Mouse (Mus musculus): ENCODE measurements at regions not wholly inside any gene's neighbourhood (a gene's known extent, or its start where the extent isn't known, plus 50 kb on each side); places are given as distances from the start of the nearest gene placed in this dataset.
A peak's percentile ranks its signal among the peaks of the same experiment; 100 is the strongest.

DNA sequence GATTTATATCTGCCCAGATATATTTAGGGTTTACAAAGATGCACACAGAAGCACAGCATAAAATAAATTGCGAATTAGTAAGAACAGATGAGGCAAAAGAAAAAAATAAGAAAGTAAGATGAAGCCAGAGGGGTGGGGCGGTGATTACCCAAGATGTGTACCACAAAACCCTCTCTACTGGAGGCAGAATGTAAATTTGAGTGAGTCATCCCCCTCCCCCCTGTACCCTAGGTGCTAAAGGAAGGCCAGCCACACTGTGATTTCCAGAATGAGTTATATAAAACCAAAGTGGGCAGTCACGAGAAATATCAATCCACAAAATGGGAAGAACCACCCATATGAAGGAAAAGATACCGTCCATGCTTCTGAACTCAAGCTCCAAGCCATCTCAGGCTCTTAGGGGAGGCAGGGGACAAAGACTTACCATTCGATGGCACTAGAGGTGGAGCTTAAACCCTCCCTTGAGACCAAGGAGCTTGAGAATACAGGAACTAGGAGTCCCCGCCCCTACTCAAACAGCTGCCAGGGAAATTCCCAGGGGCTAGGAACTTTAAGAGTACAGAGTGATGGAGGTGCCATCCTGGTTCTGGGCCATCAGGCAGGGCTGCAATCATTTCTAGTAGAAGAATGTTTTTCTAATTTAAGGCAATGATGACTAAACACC, 383.8 kb downstream of the Bcor start:
- no peaks in the 10 kb centered on the region for H3K9me3 ChIP-seq
- H3K27me3 ChIP-seq = peaks cover 17% of the 10 kb centered on the region

DNA sequence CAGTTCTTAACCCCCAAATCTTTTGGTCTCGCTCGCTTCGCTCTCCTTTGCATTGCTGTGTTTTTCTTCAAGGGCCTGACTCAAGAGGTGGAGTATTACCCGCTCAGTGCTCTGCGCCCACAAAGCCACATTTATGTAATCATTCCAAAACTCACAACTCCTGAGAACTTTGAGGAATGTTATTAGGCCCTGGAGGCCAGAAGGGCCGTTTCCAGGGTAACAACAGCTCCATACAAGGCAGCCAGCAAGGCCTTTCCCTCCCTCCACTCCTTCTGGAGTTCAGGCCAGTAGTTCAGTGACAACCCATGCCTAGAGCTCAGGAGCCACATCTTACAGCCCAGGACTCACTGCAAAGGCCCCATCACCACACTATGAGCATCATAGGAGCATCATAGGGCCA, 365.1 kb downstream of the Bcor start:
- H3K9me3 ChIP-seq = no peaks in the 10 kb centered on the region
- H3K27ac ChIP-seq = peak overlapping the region; percentile 48; the same call in 1 of the 2 replicates
- H3K4me1 ChIP-seq = 0 out of 2 replicates have a peak, but pooled peaks cover 13% of the 10 kb centered on the region
- no peak overlapping the region for H3K4me3 ChIP-seq
- H3K4me2 ChIP-seq (replicated peaks) = no peak overlapping the region
- peak; percentile 88 for ATAC-seq (ENCODE audit: low FRiP score, low read depth)
- H3K27me3 ChIP-seq = peaks cover 8% of the 10 kb centered on the region; the same call in 1 of the 2 replicates
- WGBS = 51% methylated on average over 6 of the region's 6 CpGs
- H3K9ac ChIP-seq = no peak overlapping the region
- no peaks in the 10 kb centered on the region for H3K36me3 ChIP-seq

More for the DNA sequence above, 383.8 kb downstream of the Bcor start:
- 65% methylated on average over 6 of the region's 6 CpGs for WGBS
- no peak overlapping the region for H3K4me3 ChIP-seq
- no peak for ATAC-seq (ENCODE audit: low FRiP score, low read depth)
- H3K36me3 ChIP-seq = no peaks in the 10 kb centered on the region
- no peak overlapping the region for H3K27ac ChIP-seq
- H3K4me1 ChIP-seq = no peaks in the 10 kb centered on the region
- H3K4me2 ChIP-seq (replicated peaks) = no peak overlapping the region
- H3K9ac ChIP-seq = no peak overlapping the region

DNA sequence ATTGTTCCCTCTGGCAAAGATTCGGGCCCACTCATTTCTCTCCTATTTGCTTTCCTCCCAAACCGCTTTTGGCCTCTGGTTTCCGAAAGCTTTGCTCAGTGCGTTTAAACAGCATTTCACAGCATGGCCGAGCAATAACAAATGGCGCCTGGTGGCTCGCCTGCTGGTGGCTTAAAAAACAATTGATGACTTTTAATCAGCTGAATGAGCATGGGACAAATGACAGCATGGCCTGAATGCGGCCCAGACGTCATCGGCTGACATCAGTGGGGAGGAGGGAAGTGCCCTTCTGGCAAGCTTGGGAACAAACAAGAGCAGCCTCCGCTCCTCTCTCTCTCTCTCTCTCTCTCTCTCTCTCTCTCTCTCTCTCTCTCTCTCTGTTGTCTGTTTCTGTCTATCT, 362.3 kb downstream of the Bcor start:
- no peak overlapping the region for H3K4me3 ChIP-seq
- H3K9me3 ChIP-seq = no peaks in the 10 kb centered on the region
- H3K4me2 ChIP-seq (replicated peaks) = no peak overlapping the region
- no peak overlapping the region for H3K27ac ChIP-seq
- peaks cover 19% of the 10 kb centered on the region; the same call in 1 of the 2 replicates for H3K4me1 ChIP-seq
- H3K27me3 ChIP-seq = peaks cover 27% of the 10 kb centered on the region
- H3K36me3 ChIP-seq = no peaks in the 10 kb centered on the region
- no peak overlapping the region for H3K9ac ChIP-seq
- 26% methylated on average over 11 of the region's 11 CpGs for WGBS
- ATAC-seq (ENCODE audit: low FRiP score, low read depth) = no peak

DNA sequence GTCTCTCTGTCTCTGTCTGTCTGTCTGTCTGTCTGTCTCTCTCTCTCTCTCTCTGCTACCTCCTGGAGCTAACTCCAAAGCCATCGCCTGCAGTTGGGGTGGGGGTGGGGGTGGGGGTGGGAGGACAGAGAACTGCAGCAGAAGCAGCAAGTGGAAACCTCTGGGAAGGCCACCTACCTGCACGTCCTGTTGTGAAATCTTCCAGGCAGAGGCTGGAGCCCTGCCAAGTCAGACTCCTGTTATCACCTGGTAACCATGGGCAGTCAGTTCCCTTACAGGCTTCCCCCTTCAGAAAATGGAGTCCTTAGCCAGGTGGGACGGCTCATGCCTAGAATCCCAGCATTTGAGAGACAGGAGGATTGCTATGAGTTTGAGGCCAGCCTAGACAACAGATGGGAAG, 361.8 kb downstream of the Bcor start:
- Histone ChIP-seq H3K9ac (no peak overlapping the region), H3K36me3 (no peaks in the 10 kb centered on the region), H3K4me2 (replicated peaks) (no peak overlapping the region), H3K27ac (no peak overlapping the region), H3K27me3 (peaks cover 31% of the 10 kb centered on the region), H3K9me3 (no peaks in the 10 kb centered on the region), H3K4me1 (peaks cover 24% of the 10 kb centered on the region), H3K4me3 (no peak overlapping the region)
- no peak for ATAC-seq (ENCODE audit: low FRiP score, low read depth)
- WGBS = 23% methylated on average over 3 of the region's 3 CpGs

DNA sequence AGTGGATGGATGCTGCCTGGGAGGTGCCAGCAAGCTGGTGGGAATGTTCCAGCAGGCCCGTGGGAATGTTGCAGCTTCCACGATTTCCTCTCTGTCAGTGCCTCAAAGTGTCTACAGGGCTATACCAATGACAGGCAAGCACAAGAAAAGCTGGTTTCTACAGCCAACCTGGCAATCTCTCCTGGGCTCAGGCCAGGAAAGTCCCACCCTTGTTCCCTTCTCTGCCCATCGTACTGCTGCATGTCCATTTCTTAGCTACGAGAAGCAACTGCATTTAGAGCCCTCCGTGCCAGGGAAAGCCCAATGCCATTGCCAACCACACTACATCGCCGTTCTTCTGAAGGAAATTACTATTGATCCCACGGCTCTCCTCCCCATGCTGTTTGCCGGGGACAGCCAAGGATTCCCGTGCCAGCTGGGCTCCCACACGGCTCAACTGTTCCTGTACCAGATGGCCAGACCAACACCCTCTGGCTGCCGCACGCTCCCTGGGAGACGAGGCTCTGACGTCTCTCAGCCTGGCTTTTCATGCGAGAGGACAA, 359.7 kb downstream of the Bcor start:
- 65% methylated on average over 16 of the region's 16 CpGs for WGBS

DNA sequence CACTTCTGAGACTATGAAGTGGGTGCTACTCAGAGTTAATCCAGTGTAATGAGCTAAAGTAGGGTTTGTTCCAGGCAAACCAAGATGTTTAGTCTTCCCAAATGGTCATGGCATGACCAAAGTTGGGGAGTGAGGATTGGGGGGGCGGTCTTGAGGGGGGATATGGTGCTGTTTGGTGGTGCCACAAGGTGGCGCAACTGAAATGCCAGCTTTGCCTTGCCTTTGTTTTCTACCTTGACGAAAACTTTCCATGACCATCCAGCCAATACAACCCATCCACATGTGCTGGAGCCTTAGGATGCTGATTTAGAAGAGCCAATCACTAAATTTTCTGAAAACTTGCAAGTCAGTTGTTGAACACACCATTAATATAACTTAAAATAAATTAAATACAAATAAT, 358.9 kb downstream of the Bcor start:
- peaks cover 25% of the 10 kb centered on the region for H3K4me1 ChIP-seq
- no peaks in the 10 kb centered on the region for H3K36me3 ChIP-seq
- H3K4me2 ChIP-seq (replicated peaks) = no peak overlapping the region
- WGBS = 60% methylated on average over 3 of the region's 3 CpGs
- H3K4me3 ChIP-seq = no peak overlapping the region
- no peaks in the 10 kb centered on the region for H3K9me3 ChIP-seq
- H3K27ac ChIP-seq = no peak overlapping the region
- no peak for ATAC-seq (ENCODE audit: low FRiP score, low read depth)
- no peak overlapping the region for H3K9ac ChIP-seq
- peaks cover 58% of the 10 kb centered on the region for H3K27me3 ChIP-seq

More for the DNA sequence above, 359.7 kb downstream of the Bcor start:
- no peak for ATAC-seq (ENCODE audit: low FRiP score, low read depth)
- Histone ChIP-seq H3K4me3 (no peak overlapping the region), H3K4me1 (peaks cover 28% of the 10 kb centered on the region), H3K36me3 (no peaks in the 10 kb centered on the region), H3K27me3 (peaks cover 52% of the 10 kb centered on the region), H3K27ac (no peak overlapping the region), H3K9ac (no peak overlapping the region), H3K9me3 (no peaks in the 10 kb centered on the region), H3K4me2 (replicated peaks) (no peak overlapping the region)

DNA sequence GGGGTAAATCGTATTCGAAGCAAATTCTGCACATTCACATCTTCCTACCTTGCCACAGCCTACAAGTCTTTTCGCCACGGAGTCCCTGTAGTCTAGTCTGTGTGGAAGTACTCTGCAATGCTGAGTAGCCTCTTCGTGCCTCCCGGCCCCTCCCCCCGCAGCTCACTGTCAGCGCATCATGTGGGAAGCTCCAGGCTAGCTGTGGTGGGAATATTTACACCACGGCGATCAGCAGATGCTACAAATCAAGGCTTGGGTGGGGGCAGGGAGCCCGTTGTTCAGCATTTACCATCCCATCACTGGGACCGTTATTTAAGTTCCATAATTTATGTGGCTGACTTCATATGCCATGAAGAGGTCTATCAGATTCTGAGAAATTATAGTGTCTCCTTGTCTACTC, 358.5 kb downstream of the Bcor start:
- Histone ChIP-seq H3K4me1 (peaks cover 29% of the 10 kb centered on the region), H3K27ac (no peak overlapping the region), H3K4me3 (no peak overlapping the region), H3K4me2 (replicated peaks) (no peak overlapping the region), H3K9me3 (no peaks in the 10 kb centered on the region), H3K36me3 (no peaks in the 10 kb centered on the region), H3K27me3 (peaks cover 62% of the 10 kb centered on the region), H3K9ac (no peak overlapping the region)
- WGBS = 49% methylated on average over 12 of the region's 12 CpGs
- ATAC-seq (ENCODE audit: low FRiP score, low read depth) = no peak

DNA sequence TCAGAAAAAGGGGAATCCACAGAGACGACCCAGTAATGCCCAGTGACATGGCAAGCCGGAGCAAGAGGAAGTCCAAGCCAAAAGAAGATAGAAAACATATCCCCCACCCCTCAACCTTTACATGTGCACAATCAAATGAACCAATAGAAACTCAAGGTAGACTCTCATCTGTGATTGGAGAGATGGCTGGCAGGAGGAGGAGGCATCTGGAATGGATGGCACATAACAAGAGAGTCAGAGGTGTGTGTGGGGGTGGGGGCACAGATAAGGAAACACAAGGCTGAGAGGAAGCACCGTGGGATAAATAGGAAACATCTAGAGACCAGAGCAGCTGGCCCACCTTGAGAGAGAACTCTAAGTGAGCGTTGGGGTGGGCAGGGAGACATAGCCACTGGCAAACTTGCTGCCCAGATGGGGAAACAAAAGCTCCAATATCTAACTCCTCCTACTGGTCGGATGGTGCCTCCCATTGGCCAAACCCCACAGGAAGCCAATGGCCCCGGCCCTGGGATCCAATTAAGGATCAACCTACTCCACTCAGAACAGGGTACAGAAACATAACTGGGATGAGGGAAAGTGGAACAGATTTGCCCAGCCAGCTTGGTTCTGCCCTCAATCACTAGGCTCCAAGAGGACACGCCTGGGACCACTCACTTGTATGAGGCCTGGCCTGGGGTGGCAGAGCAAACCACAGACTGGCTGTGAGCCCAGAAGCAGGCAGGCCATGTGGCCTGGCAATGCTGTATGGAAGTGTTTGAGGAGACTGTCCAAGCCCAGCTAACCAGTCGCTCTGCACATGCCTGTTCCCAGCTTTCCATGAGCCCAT, 357.9 kb downstream of the Bcor start:
- H3K4me2 ChIP-seq (replicated peaks) = no peak overlapping the region
- H3K36me3 ChIP-seq = no peaks in the 10 kb centered on the region
- peaks cover 32% of the 10 kb centered on the region for H3K4me1 ChIP-seq
- H3K27me3 ChIP-seq = peaks cover 69% of the 10 kb centered on the region
- H3K9me3 ChIP-seq = no peaks in the 10 kb centered on the region
- no peak overlapping the region for H3K4me3 ChIP-seq
- H3K27ac ChIP-seq = peak overlapping the region; percentile 28; the same call in 1 of the 2 replicates
- H3K9ac ChIP-seq = no peak overlapping the region
- peak; percentile 45; the same call in 1 of the 2 replicates for ATAC-seq (ENCODE audit: low FRiP score, low read depth)
- 48% methylated on average over 8 of the region's 8 CpGs for WGBS

DNA sequence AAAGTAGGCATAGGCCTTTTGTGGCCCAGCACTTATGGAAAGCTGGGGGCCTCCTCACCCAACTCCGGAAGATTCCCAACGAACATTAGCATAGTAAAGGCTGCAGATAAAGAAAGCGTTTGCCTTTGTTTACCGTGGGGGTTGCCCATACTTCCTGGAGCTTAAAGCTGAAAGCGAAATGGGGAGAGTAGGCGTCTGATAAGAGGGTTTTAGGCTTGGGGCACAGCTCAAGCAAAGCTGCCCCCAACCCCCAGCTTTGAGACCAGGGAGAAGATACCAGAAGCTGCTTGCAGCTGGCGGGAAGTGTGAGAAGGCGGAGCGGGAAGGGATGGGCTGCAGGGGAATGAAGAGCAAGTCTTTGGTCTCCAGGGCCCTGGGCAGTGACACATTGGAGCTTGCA, 356.9 kb downstream of the Bcor start:
- H3K4me1 ChIP-seq = peaks cover 31% of the 10 kb centered on the region
- H3K27me3 ChIP-seq = peaks cover 78% of the 10 kb centered on the region
- H3K4me2 ChIP-seq (replicated peaks) = no peak overlapping the region
- no peak overlapping the region for H3K9ac ChIP-seq
- no peaks in the 10 kb centered on the region for H3K36me3 ChIP-seq
- no peak for ATAC-seq (ENCODE audit: low FRiP score, low read depth)
- no peaks in the 10 kb centered on the region for H3K9me3 ChIP-seq
- 18% methylated on average over 9 of the region's 9 CpGs for WGBS
- H3K4me3 ChIP-seq = no peak overlapping the region
- no peak overlapping the region for H3K27ac ChIP-seq

DNA sequence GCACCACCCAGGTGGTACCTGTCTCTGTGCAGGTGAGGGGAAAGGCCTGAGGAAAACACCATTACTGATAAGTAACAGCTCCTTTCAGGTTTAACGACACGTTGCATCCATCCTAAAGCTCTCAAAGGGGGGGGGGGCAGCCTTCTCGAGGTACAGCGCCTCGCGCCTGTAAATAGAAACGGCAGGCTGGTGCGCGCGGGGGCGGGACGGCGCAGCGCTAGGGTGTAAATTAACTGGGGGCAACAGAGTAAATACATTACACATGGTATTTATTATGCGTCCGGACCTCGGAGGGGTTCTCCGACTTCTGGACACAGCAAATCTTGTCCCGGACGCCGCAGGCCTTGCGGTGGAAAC, 353.3 kb downstream of the Bcor start:
- Histone ChIP-seq H3K27ac (peak overlapping the region; percentile 69; the same call in 1 of the 2 replicates), H3K27me3 (peaks cover 90% of the 10 kb centered on the region), H3K9me3 (no peaks in the 10 kb centered on the region), H3K36me3 (no peaks in the 10 kb centered on the region), H3K9ac (peak overlapping the region; percentile 56), H3K4me1 (peaks cover 36% of the 10 kb centered on the region), H3K4me3 (peak overlapping the region; percentile 44), H3K4me2 (replicated peaks) (peak overlapping the region; percentile 66)
- WGBS = 10% methylated on average over 22 of the region's 22 CpGs
- peak; percentile 9; the same call in 1 of the 2 replicates for ATAC-seq (ENCODE audit: low FRiP score, low read depth)

DNA sequence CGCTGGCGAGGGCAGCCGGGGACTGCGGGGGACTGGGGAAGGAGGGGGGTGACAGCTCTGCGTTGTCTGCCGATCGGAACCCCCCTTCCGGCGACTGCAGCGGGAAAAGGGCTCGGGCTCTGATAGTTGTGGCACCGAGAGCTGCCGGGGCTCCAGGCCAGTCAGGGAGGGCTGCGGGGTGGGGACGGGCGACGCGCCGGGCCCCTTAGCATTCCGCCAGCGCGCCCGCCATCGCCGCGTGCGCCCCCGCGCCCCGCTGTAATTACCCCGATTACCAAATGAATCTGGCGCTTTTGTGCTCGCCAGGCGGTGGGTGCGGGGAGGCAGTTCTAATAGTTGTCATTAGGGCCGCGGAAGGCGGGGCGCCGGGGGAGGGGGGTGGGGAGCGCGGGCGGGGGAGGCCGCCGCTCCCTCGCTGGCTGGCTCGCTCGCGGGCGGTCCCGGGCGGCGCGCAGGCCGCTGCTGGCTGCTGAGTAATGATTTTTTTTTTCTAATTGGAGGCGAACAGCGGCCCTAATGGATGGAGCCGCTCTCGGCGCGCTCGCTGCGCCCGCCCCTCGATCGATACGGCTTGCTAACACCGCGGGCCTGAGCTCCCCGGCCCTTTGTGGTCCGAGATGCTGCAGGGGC, 352.8 kb downstream of the Bcor start:
- H3K36me3 ChIP-seq = no peaks in the 10 kb centered on the region
- peak overlapping the region; percentile 44 for H3K4me3 ChIP-seq
- peaks cover 93% of the 10 kb centered on the region for H3K27me3 ChIP-seq
- no peaks in the 10 kb centered on the region for H3K9me3 ChIP-seq
- H3K4me2 ChIP-seq (replicated peaks) = peak overlapping the region; percentile 66
- H3K27ac ChIP-seq = peak overlapping the region; percentile 69
- peak; percentile 58 for ATAC-seq (ENCODE audit: low FRiP score, low read depth)
- 3% methylated on average over 34 of the region's 71 CpGs for whole genome bisulfite sequencing
- peaks cover 34% of the 10 kb centered on the region for H3K4me1 ChIP-seq
- peak overlapping the region; percentile 56 for H3K9ac ChIP-seq

DNA sequence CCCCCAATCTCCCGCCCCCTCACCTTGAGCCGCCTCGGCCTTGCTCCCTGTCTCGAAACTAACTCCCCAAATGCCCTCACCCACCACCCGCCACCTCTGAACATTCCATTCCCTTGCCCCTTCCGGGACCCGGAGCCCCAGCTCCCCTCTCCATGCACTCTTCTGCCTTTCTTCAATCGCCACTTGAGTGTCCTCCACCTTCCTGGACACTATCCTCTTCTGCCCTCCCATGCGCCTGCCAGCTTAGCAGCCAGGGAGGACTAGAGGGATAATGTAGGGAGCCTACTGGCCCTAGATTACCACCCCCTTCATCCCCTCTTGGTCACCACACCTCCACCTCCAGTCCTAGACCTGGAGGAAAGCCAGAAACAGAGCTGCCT, 352.3 kb downstream of the Bcor start:
- H3K9ac ChIP-seq = peak overlapping the region; percentile 56
- 0 out of 2 replicates have a peak, but pooled peaks have one; percentile 10 for ATAC-seq (ENCODE audit: low FRiP score, low read depth)
- peak overlapping the region; percentile 66 for H3K4me2 ChIP-seq (replicated peaks)
- H3K27ac ChIP-seq = peak overlapping the region; percentile 69
- no peaks in the 10 kb centered on the region for H3K36me3 ChIP-seq
- 9% methylated on average over 9 of the region's 9 CpGs for WGBS
- peaks cover 29% of the 10 kb centered on the region for H3K4me1 ChIP-seq
- H3K9me3 ChIP-seq = no peaks in the 10 kb centered on the region
- peaks cover 94% of the 10 kb centered on the region for H3K27me3 ChIP-seq
- peak overlapping the region; percentile 44 for H3K4me3 ChIP-seq
